ENCODE assay signal across 29 mouse cellular contexts in genomic region chr2:84021930-84022329, GRCm38 (mm10). TPM values are rescaled to one million over a fixed set of nuclear protein-coding genes. Genes with fewer than 3 reads are reported as not detected.
A peak's percentile ranks its signal among the peaks of the same experiment; 100 is the strongest.
DNase-seq lines count a peak whose midpoint lies in the region; ATAC-seq and TF ChIP-seq lines count a peak whose summit lies in the region.
"Had no signal": no experiment of that assay in that cellular context is flagged by ENCODE, and none has a peak within 500 bp of the region (broad histone marks: within the 10 kb centered on the region; RNA-seq: fewer than 3 reads in every experiment).

No protein-coding gene starts in this region.

- no peaks in the 10 kb centered on the region for H3K36me3 ChIP-seq in heart, adult 2 months (ENCODE audit: control insufficient read depth, insufficient read depth, low read length)
- H3K36me3 ChIP-seq: embryonic facial prominence, embryonic 10.5 days; embryonic facial prominence, embryonic 12.5 days; forebrain, embryonic 15.5 days; G1E had no signal

- intact Hi-C loops in heart, adult 2 months (cut with DNase I), result loop anchor here (5.0 kb wide), 1 partner anchor 365 kb away; no protein-coding TSS in a partner anchor

- no peak for DNase-seq in frontal cortex, postnatal 14 days (ENCODE audit: low spot score in 2 of 2)
- DNase-seq in heart, adult 11 months, result peak; percentile 88
- no peak for DNase-seq in heart, adult 2 months
- no peak for DNase-seq in embryo, embryonic 9.5 days (ENCODE audit: extremely low spot score)
- DNase-seq: adrenal gland, adult 2 months; adrenal gland, postnatal 14 days; adrenal gland, postnatal 36 days; B cell, adult 2 months; cerebellum, adult 11 months; cerebellum, adult 18-20 months; cerebellum, adult 8-10 months; cerebellum, adult 9-11 months; cerebellum, postnatal 14 days; cerebellum, postnatal 36 days; embryo, embryonic 11 days; forebrain, postnatal 0 days had no signal

- 31% methylated on average over 2 of the region's 2 CpGs for WGBS in heart, adult 2 months

- TF ChIP-seq EP300 in heart, adult 2 months (IDR thresholded peaks at IDR 0.05; ENCODE audit: insufficient read depth, low read depth, low read length), result no peak

- no peak for TF ChIP-seq POLR2A in heart, adult 2 months (IDR thresholded peaks at IDR 0.05; ENCODE audit: insufficient read depth, low read depth, low read length)

- H3K4me1 ChIP-seq in heart, adult 2 months (ENCODE audit: control insufficient read depth, insufficient read depth, low read length), result peaks cover 13% of the 10 kb centered on the region
- H3K4me1 ChIP-seq: embryonic facial prominence, embryonic 12.5 days; forebrain, embryonic 13.5 days had no signal

- peak; percentile 72 for ATAC-seq in frontal cortex, adult (ENCODE audit: low TSS enrichment)
- ATAC-seq: CD4-positive, CD25-positive, alpha-beta regulatory T cell, adult 4 months; forebrain, embryonic 13.5 days; forebrain, embryonic 15.5 days; forebrain, postnatal 0 days had no signal

- TF ChIP-seq CTCF in heart, adult 2 months (IDR thresholded peaks at IDR 0.05), result no peak

- no peak overlapping the region for H3K27ac ChIP-seq in heart, adult 2 months
- H3K27ac ChIP-seq: embryonic facial prominence, embryonic 10.5 days; embryonic facial prominence, embryonic 12.5 days; forebrain, embryonic 13.5 days; forebrain, embryonic 15.5 days had no signal

- no peak overlapping the region for H3K4me3 ChIP-seq in heart, adult 2 months
- H3K4me3 ChIP-seq: embryonic facial prominence, embryonic 10.5 days; embryonic facial prominence, embryonic 12.5 days; forebrain, embryonic 13.5 days; forebrain, embryonic 15.5 days had no signal

- H3K27me3 ChIP-seq in heart, adult 2 months (ENCODE audit: control insufficient read depth, insufficient read depth, low read length), result no peaks in the 10 kb centered on the region
- H3K27me3 ChIP-seq: CH12.LX; embryonic facial prominence, embryonic 12.5 days; forebrain, embryonic 13.5 days; forebrain, embryonic 15.5 days had no signal

- no peaks in the 10 kb centered on the region for H3K79me2 ChIP-seq in heart, adult 2 months (replicated peaks; ENCODE audit: control insufficient read depth, insufficient read depth, low read length)

- no peak overlapping the region for H3K9ac ChIP-seq in heart, adult 2 months (ENCODE audit: low read depth, low read length)
- H3K9ac ChIP-seq: embryonic facial prominence, embryonic 12.5 days; forebrain, embryonic 13.5 days; forebrain, embryonic 15.5 days; forebrain, postnatal 0 days had no signal

RNA-seq across cellular contexts. Expression of gene Gm13691, which starts 31.6 kb away (rescaled TPM):
- total RNA-seq in heart, adult 2 months (2021), result under 1 TPM; 0.70 to 0.76 TPM
- polyA plus RNA-seq in heart, adult 2 months (2012; rRNA removed), result not detected in 2 replicates
- total RNA-seq: forebrain, postnatal 0 days had no signal
- polyA plus RNA-seq: adrenal gland, adult 2 months; brain, embryonic 14.5 days; CD4-positive, CD25-positive, alpha-beta regulatory T cell, adult 4 months; embryonic facial prominence, embryonic 10.5 days; embryonic facial prominence, embryonic 12.5 days; embryonic facial prominence, embryonic 14.5 days; forebrain, embryonic 11.5 days; forebrain, embryonic 13.5 days; forebrain, embryonic 15.5 days; forebrain, postnatal 0 days; frontal cortex, adult 2 months; G1E had no signal

RNA-seq across cellular contexts. Expression of gene Gm13697, which starts 37.4 kb away (rescaled TPM):
- total RNA-seq in heart, adult 2 months (2021), result under 1 TPM; 0.70 to 0.76 TPM
- not detected in 2 replicates for polyA plus RNA-seq in heart, adult 2 months (2012; rRNA removed)
- total RNA-seq: forebrain, postnatal 0 days had no signal
- polyA plus RNA-seq: adrenal gland, adult 2 months; brain, embryonic 14.5 days; CD4-positive, CD25-positive, alpha-beta regulatory T cell, adult 4 months; embryonic facial prominence, embryonic 10.5 days; embryonic facial prominence, embryonic 12.5 days; embryonic facial prominence, embryonic 14.5 days; forebrain, embryonic 11.5 days; forebrain, embryonic 13.5 days; forebrain, embryonic 15.5 days; forebrain, postnatal 0 days; frontal cortex, adult 2 months; G1E had no signal

RNA-seq across cellular contexts. Expression of gene Gm13694, which starts 43.2 kb away (rescaled TPM):
- total RNA-seq in heart, adult 2 months (2021), result under 1 TPM; 0.70 to 0.76 TPM
- polyA plus RNA-seq in heart, adult 2 months (2012; rRNA removed), result not detected in 2 replicates
- total RNA-seq: forebrain, postnatal 0 days had no signal
- polyA plus RNA-seq: adrenal gland, adult 2 months; brain, embryonic 14.5 days; CD4-positive, CD25-positive, alpha-beta regulatory T cell, adult 4 months; embryonic facial prominence, embryonic 10.5 days; embryonic facial prominence, embryonic 12.5 days; embryonic facial prominence, embryonic 14.5 days; forebrain, embryonic 11.5 days; forebrain, embryonic 13.5 days; forebrain, embryonic 15.5 days; forebrain, postnatal 0 days; frontal cortex, adult 2 months; G1E had no signal

RNA-seq across cellular contexts. Expression of gene Gm13696, which starts 49.0 kb away (rescaled TPM):
- total RNA-seq in heart, adult 2 months (2021), result under 1 TPM; 0.70 to 0.76 TPM
- not detected in 2 replicates for polyA plus RNA-seq in heart, adult 2 months (2012; rRNA removed)
- total RNA-seq: forebrain, postnatal 0 days had no signal
- polyA plus RNA-seq: adrenal gland, adult 2 months; brain, embryonic 14.5 days; CD4-positive, CD25-positive, alpha-beta regulatory T cell, adult 4 months; embryonic facial prominence, embryonic 10.5 days; embryonic facial prominence, embryonic 12.5 days; embryonic facial prominence, embryonic 14.5 days; forebrain, embryonic 11.5 days; forebrain, embryonic 13.5 days; forebrain, embryonic 15.5 days; forebrain, postnatal 0 days; frontal cortex, adult 2 months; G1E had no signal

RNA-seq across cellular contexts. Expression of gene Gm13695, which starts 54.8 kb away (rescaled TPM):
- total RNA-seq in heart, adult 2 months (2021), result under 1 TPM; 0.70 to 0.76 TPM
- polyA plus RNA-seq in heart, adult 2 months (2012; rRNA removed), result not detected in 2 replicates
- total RNA-seq: adrenal gland, postnatal 14 days; adrenal gland, postnatal 36 days; common myeloid progenitor, adult 5-6 weeks; forebrain, postnatal 0 days; G1E had no signal
- polyA plus RNA-seq: adrenal gland, adult 2 months; brain, embryonic 14.5 days; CD4-positive, CD25-positive, alpha-beta regulatory T cell, adult 4 months; embryonic facial prominence, embryonic 10.5 days; embryonic facial prominence, embryonic 12.5 days; embryonic facial prominence, embryonic 14.5 days; forebrain, embryonic 11.5 days; forebrain, embryonic 13.5 days; forebrain, embryonic 15.5 days; forebrain, postnatal 0 days; frontal cortex, adult 2 months; G1E had no signal
